Mouse (Mus musculus): ENCODE measurements around the gene Nav1.

GRCm38 (mm10) chr1:135619130-135619529 is 12.0 kb upstream of the Nav1 start:
- no peak for TF ChIP-seq POLR2A (IDR thresholded peaks at IDR 0.05; ENCODE audit: insufficient read depth, low read length)
- no peak for TF ChIP-seq CTCF (IDR thresholded peaks at IDR 0.05; ENCODE audit: low read depth, low read length)
- TF ChIP-seq EP300 (IDR thresholded peaks at IDR 0.05; ENCODE audit: insufficient read depth, low read depth, low read length), result no peak
